8 mouse cellular contexts compared by ENCODE assay signal in the genomic region with DNA sequence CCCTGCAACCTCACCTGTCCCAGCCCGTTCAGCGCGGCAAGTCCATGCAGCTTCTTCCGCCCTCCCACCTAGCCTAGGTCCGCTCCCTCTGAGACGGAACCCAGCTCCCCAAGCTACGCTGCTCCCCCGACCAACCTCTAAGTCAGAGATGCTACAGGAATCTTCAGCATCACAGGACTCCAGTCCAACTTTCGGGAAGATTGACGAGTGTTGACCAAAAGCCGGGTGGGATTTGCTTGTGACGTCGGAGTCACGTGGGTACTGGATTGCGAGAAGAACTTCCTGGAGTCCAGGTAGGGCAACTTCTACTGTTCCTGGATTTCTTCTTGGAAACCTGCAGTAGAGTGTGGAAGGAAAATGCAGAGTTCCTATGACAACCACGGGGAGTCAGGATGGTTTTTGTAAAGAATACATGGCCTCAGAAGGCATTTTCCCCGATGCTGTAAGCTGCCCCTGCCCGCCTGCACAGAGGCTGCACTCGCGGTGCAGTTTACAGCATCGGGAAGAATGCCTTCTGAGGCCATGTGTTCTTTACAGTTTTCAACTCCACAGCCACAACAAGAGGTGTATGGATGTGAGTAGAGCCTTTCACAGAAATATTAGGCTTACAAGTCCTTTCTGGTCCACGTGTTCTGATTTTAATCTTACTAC. TPM values are rescaled to one million over a fixed set of nuclear protein-coding genes. Genes with fewer than 3 reads are reported as not detected.
DNase-seq lines count a peak whose midpoint lies in the region; ATAC-seq lines count a peak whose summit lies in the region.

A gene (minus strand): TSS at position 212 of the 651 bp plus-strand sequence.

- no peak within 1 kb of the TSS for H3K27ac ChIP-seq in forebrain, embryonic 15.5 days (replicated peaks)

- peak within 1 kb of the TSS; percentile 91 for H3K4me2 ChIP-seq in forebrain, embryonic 15.5 days (replicated peaks)

- no peaks in the 10 kb centered on the region for H3K36me3 ChIP-seq in forebrain, embryonic 15.5 days
- H3K36me3 ChIP-seq in megakaryocyte, embryonic 14.5 days (replicated peaks; ENCODE audit: low read length): no peaks in the 10 kb centered on the region

- peak; percentile 66; the same call in 1 of the 2 replicates for ATAC-seq in cerebellum, adult (ENCODE audit: insufficient number of reproducible peaks, low FRiP score, low TSS enrichment)
- ATAC-seq in forebrain, embryonic 15.5 days (replicated peaks): peak; percentile 87

- intact Hi-C loops in left cerebral cortex, postnatal 14 days (cut with DNase I): no loop called here

- peak within 1 kb of the TSS; percentile 49 for H3K4me3 ChIP-seq in forebrain, embryonic 15.5 days
- peak within 1 kb of the TSS; percentile 92 for H3K4me3 ChIP-seq in megakaryocyte, embryonic 14.5 days (replicated peaks)

- no peaks in the 10 kb centered on the region for H3K9me3 ChIP-seq in forebrain, embryonic 15.5 days
- no peaks in the 10 kb centered on the region for H3K9me3 ChIP-seq in megakaryocyte, embryonic 14.5 days

- 1% methylated on average over 22 of the region's 22 CpGs for WGBS in forebrain, embryonic 15.5 days

- H3K4me1 ChIP-seq in forebrain, embryonic 15.5 days: peaks cover 9% of the 10 kb centered on the region; the same call in 1 of the 2 replicates
- peaks cover 16% of the 10 kb centered on the region for H3K4me1 ChIP-seq in megakaryocyte, embryonic 14.5 days

- H3K27me3 ChIP-seq in forebrain, embryonic 15.5 days: no peaks in the 10 kb centered on the region
- H3K27me3 ChIP-seq in megakaryocyte, embryonic 14.5 days (replicated peaks): no peaks in the 10 kb centered on the region

- peak; percentile 13 for DNase-seq in MN1 (ENCODE audit: low spot score)
- peak; percentile 78 for DNase-seq in induced T-regulatory cell, adult 2 months (ENCODE audit: low read depth)
- DNase-seq in left cerebral cortex, postnatal 14 days (ENCODE audit: low spot score in 2 of 2): peak; percentile 25
- DNase-seq in right cerebral cortex, postnatal 10 days (ENCODE audit: low spot score in 2 of 2): peak; percentile 50 to 63
- no peak for DNase-seq in gastrocnemius, postnatal 10 days

- H3K9ac ChIP-seq in forebrain, embryonic 15.5 days (replicated peaks): peak within 1 kb of the TSS; percentile 53

RNA-seq across cellular contexts. Expression of the gene that starts here (rescaled TPM):
- polyA plus RNA-seq in forebrain, embryonic 15.5 days (2015; fragmentation: Nextera tagmentation; extraction: Ambion mirVana): 1.3 and 1.8 TPM in 2 replicates
- total RNA-seq in left cerebral cortex, postnatal 14 days (2021): 1 to 10 TPM; 7.0 to 8.6 TPM
- polyA plus RNA-seq in megakaryocyte, embryonic 14.5 days (2012; ENCODE audit: insufficient read depth, low replicate concordance): 0.07 TPM in 1 of 2 replicates, not detected in the other
- under 1 TPM; 0.23 to 0.32 TPM for total RNA-seq in gastrocnemius, postnatal 10 days (2021)

Comparison
In these comparisons a context has a peak if more than half of its experiments do, and no peak if none do; other contexts are left out.
1. RNA of the gene that starts here (total RNA-seq): 7.0 to 8.6 TPM in left cerebral cortex, postnatal 14 days; 0.23 to 0.32 TPM in gastrocnemius, postnatal 10 days; every median in the first group is over 4 times any median in the second.